Mouse (Mus musculus) E14TG2a.4 (cell line): ENCODE results near the gene Map2k4.

Experiments
- H3K27me3 ChIP-seq: 2 replicates; pipeline ENCODE4 v1.6.1; 2014; ENCODE audit warnings: low read length, control low read depth; ENCODE audit not compliant: insufficient read depth
- H3K36me3 ChIP-seq: 2 replicates; pipeline ENCODE4 v1.6.1; 2014; ENCODE audit warnings: low read length, control low read depth; ENCODE audit not compliant: insufficient read depth
- H3K4me1 ChIP-seq: replicated peaks from 2 replicates; pipeline ENCODE4 v1.6.1; 2014; ENCODE audit warnings: low read depth, low read length, control low read depth
- H3K4me3 ChIP-seq: replicated peaks from 2 replicates; pipeline ENCODE4 v1.5.1; 2014; ENCODE audit warnings: mild to moderate bottlenecking, low read length
- H3K9me3 ChIP-seq: 2 replicates; pipeline ENCODE4 v1.6.1; 2014; ENCODE audit warnings: low read length, control low read depth
- CTCF ChIP-seq: conservative IDR thresholded peaks from 2 replicates; pipeline ENCODE4 v1.5.1; 2014; ENCODE audit warnings: low read length
- NANOG ChIP-seq: IDR thresholded peaks from 2 replicates; pipeline ENCODE4 v1.6.1; 2014; ENCODE audit warnings: borderline replicate concordance, low read length, mixed read lengths
- POU5F1 ChIP-seq: IDR thresholded peaks from 2 replicates; pipeline ENCODE4 v1.6.1; 2014; ENCODE audit warnings: low read length, borderline replicate concordance

Gene Map2k4

GRCm38 (mm10) chr11:65713830-65714229 lies 74.3 kb downstream of the Map2k4 start:
- H3K36me3 ChIP-seq: peaks cover 5% of the 10 kb centered on the region; the same call in 1 of the 2 replicates
- no peak for TF ChIP-seq CTCF
- no peak for TF ChIP-seq POU5F1
- TF ChIP-seq NANOG: no peak

GRCm38 (mm10) chr11:65712754-65713306 lies 75.3 kb downstream of the Map2k4 start:
- Histone ChIP-seq H3K27me3 (no peaks in the 10 kb centered on the region), H3K9me3 (no peaks in the 10 kb centered on the region), H3K4me1 (peaks cover 4% of the 10 kb centered on the region), H3K36me3 (peaks cover 7% of the 10 kb centered on the region), H3K4me3 (no peak overlapping the region)
- no peak for TF ChIP-seq POU5F1
- TF ChIP-seq CTCF: no peak
- no peak for TF ChIP-seq NANOG

More at GRCm38 (mm10) chr11:65713830-65714229, 74.3 kb downstream of the Map2k4 start:
- Histone ChIP-seq H3K9me3 (no peaks in the 10 kb centered on the region), H3K4me3 (no peak overlapping the region), H3K27me3 (no peaks in the 10 kb centered on the region), H3K4me1 (peaks cover 4% of the 10 kb centered on the region)

- no peaks in the 10 kb centered on the region for H3K4me1 ChIP-seq
- no peaks in the 10 kb centered on the region for H3K27me3 ChIP-seq
- peaks cover 28% of the 10 kb centered on the region for H3K9me3 ChIP-seq
- peaks cover 48% of the 10 kb centered on the region for H3K36me3 ChIP-seq
- TF ChIP-seq CTCF: no peak
- no peak overlapping the region for H3K4me3 ChIP-seq
Measured at GRCm38 (mm10) chr11:65706784-65707183, 81.3 kb downstream of the Map2k4 start.

GRCm38 (mm10) chr11:65706176-65706575 lies 81.9 kb downstream of the Map2k4 start:
- peaks cover 51% of the 10 kb centered on the region for H3K36me3 ChIP-seq
- peaks cover 28% of the 10 kb centered on the region for H3K9me3 ChIP-seq
- no peaks in the 10 kb centered on the region for H3K4me1 ChIP-seq
- H3K27me3 ChIP-seq: no peaks in the 10 kb centered on the region
- TF ChIP-seq POU5F1 (no peak), CTCF (no peak), NANOG (no peak)
- no peak overlapping the region for H3K4me3 ChIP-seq

- TF ChIP-seq NANOG (no peak), POU5F1 (no peak), CTCF (no peak)
- H3K9me3 ChIP-seq: peaks cover 28% of the 10 kb centered on the region
- no peaks in the 10 kb centered on the region for H3K27me3 ChIP-seq
- H3K4me1 ChIP-seq: no peaks in the 10 kb centered on the region
- H3K4me3 ChIP-seq: no peak overlapping the region
- H3K36me3 ChIP-seq: peaks cover 57% of the 10 kb centered on the region
Measured at GRCm38 (mm10) chr11:65704861-65705260, 83.2 kb downstream of the Map2k4 start.

GRCm38 (mm10) chr11:65678824-65679402 lies 109.2 kb downstream of the Map2k4 start:
- TF ChIP-seq CTCF: peak; percentile 50
- TF ChIP-seq NANOG: no peak
- no peaks in the 10 kb centered on the region; the same call in 1 of the 2 replicates for H3K4me1 ChIP-seq
- H3K36me3 ChIP-seq: no peaks in the 10 kb centered on the region
- H3K9me3 ChIP-seq: no peaks in the 10 kb centered on the region
- no peaks in the 10 kb centered on the region for H3K27me3 ChIP-seq
- H3K4me3 ChIP-seq: no peak overlapping the region

- H3K9me3 ChIP-seq: 0 out of 2 replicates have a peak, but pooled peaks cover 5% of the 10 kb centered on the region
- H3K4me3 ChIP-seq: no peak overlapping the region
- H3K36me3 ChIP-seq: no peaks in the 10 kb centered on the region
- H3K27me3 ChIP-seq: no peaks in the 10 kb centered on the region
- TF ChIP-seq CTCF (no peak), NANOG (no peak), POU5F1 (no peak)
- H3K4me1 ChIP-seq: no peaks in the 10 kb centered on the region
Measured at GRCm38 (mm10) chr11:65667348-65667969, 120.6 kb downstream of the Map2k4 start.

GRCm38 (mm10) chr11:65664903-65665302 lies 123.2 kb downstream of the Map2k4 start:
- no peak overlapping the region for H3K4me3 ChIP-seq
- no peaks in the 10 kb centered on the region for H3K36me3 ChIP-seq
- TF ChIP-seq CTCF: no peak
- no peak for TF ChIP-seq NANOG
- TF ChIP-seq POU5F1: no peak
- no peaks in the 10 kb centered on the region for H3K27me3 ChIP-seq
- peaks cover 17% of the 10 kb centered on the region for H3K9me3 ChIP-seq
- no peaks in the 10 kb centered on the region for H3K4me1 ChIP-seq
